Mouse (Mus musculus): ENCODE data around the gene Sox5.

Sox5 gene

GRCm38 (mm10) chr6:144579301-144579700 is 202.5 kb downstream of the Sox5 start:
- no peak for DNase-seq (ENCODE audit: low spot score)

- DNase-seq (ENCODE audit: low spot score), result no peak
Measured at GRCm38 (mm10) chr6:144570850-144571249, 210.9 kb downstream of the Sox5 start.

GRCm38 (mm10) chr6:144565827-144566226 is 215.9 kb downstream of the Sox5 start:
- no peak for DNase-seq (ENCODE audit: low spot score)

- DNase-seq (ENCODE audit: low spot score), result no peak
Measured at GRCm38 (mm10) chr6:144561718-144562117, 220.1 kb downstream of the Sox5 start.

GRCm38 (mm10) chr6:144560211-144560610 is 221.6 kb downstream of the Sox5 start:
- no peak for DNase-seq (ENCODE audit: low spot score)

GRCm38 (mm10) chr6:144553476-144553875 is 228.3 kb downstream of the Sox5 start:
- no peak for DNase-seq (ENCODE audit: low spot score)

GRCm38 (mm10) chr6:144548991-144549390 is 232.8 kb downstream of the Sox5 start:
- DNase-seq (ENCODE audit: low spot score), result no peak

GRCm38 (mm10) chr6:144547141-144547540 is 234.6 kb downstream of the Sox5 start:
- no peak for DNase-seq (ENCODE audit: low spot score)

- DNase-seq (ENCODE audit: low spot score), result no peak
Measured at GRCm38 (mm10) chr6:144545549-144545948, 236.2 kb downstream of the Sox5 start.

- no peak for DNase-seq (ENCODE audit: low spot score)
Measured at GRCm38 (mm10) chr6:144541316-144541715, 240.5 kb downstream of the Sox5 start.

- no peak for DNase-seq (ENCODE audit: low spot score)
Measured at GRCm38 (mm10) chr6:144539439-144540192, 242.2 kb downstream of the Sox5 start.

GRCm38 (mm10) chr6:144523479-144523878 is 258.3 kb downstream of the Sox5 start:
- no peak for DNase-seq (ENCODE audit: low spot score)

GRCm38 (mm10) chr6:144518811-144519210 is 263.0 kb downstream of the Sox5 start:
- no peak for DNase-seq (ENCODE audit: low spot score)

- DNase-seq (ENCODE audit: low spot score), result no peak
Measured at GRCm38 (mm10) chr6:144515905-144516304, 265.9 kb downstream of the Sox5 start.

- no peak for DNase-seq (ENCODE audit: low spot score)
Measured at GRCm38 (mm10) chr6:144513761-144514160, 268.0 kb downstream of the Sox5 start.

- DNase-seq (ENCODE audit: low spot score), result no peak
Measured at GRCm38 (mm10) chr6:144511925-144512324, 269.9 kb downstream of the Sox5 start.

- no peak for DNase-seq (ENCODE audit: low spot score)
Measured at GRCm38 (mm10) chr6:144510147-144510546, 271.6 kb downstream of the Sox5 start.

GRCm38 (mm10) chr6:144504197-144504551 is 277.6 kb downstream of the Sox5 start:
- DNase-seq (ENCODE audit: low spot score), result no peak

- no peak for DNase-seq (ENCODE audit: low spot score)
Measured at GRCm38 (mm10) chr6:144503399-144504196, 278.2 kb downstream of the Sox5 start.

- DNase-seq (ENCODE audit: low spot score), result no peak
Measured at GRCm38 (mm10) chr6:144501439-144501838, 280.3 kb downstream of the Sox5 start.

- no peak for DNase-seq (ENCODE audit: low spot score)
Measured at GRCm38 (mm10) chr6:144498177-144498576, 283.6 kb downstream of the Sox5 start.

- DNase-seq (ENCODE audit: low spot score), result no peak
Measured at GRCm38 (mm10) chr6:144491761-144492415, 289.9 kb downstream of the Sox5 start.

- DNase-seq (ENCODE audit: low spot score), result no peak
Measured at GRCm38 (mm10) chr6:144490896-144491295, 290.9 kb downstream of the Sox5 start.

Measured in spleen, adult 12 weeks (tissue).